Mouse (Mus musculus) heart, embryonic 14.5 days (tissue): ENCODE data around the gene Trak1. TPM values are rescaled to one million over a fixed set of nuclear protein-coding genes. Genes with fewer than 3 reads are reported as not detected.

ENCODE experiments used
- ATAC-seq: fragments of 200-750 bp; cut with Nextera tagmentation; 2 replicates; pipeline ENCODE4 v1.8.0; 2017; ENCODE audit warnings: low read depth, moderate TSS enrichment; ENCODE audit not compliant: insufficient number of reproducible peaks, insufficient read depth, low FRiP score
- H3K27ac ChIP-seq, 2 experiments: fragments of 200-500 bp in 1 of 2; fragments of 300-500 bp in 1 of 2; sonication (generic) in 1 of 2; replicated peaks in 1 of 2; 2 replicates each; pipeline ENCODE4 v1.5.1; 2012 to 2014; ENCODE audit warnings: low read depth in 2 of 2, low read length in 2 of 2, control low read depth in 1 of 2, mild to moderate bottlenecking in 1 of 2, mixed read lengths in 1 of 2; ENCODE audit not compliant: control insufficient read depth in 1 of 2, insufficient read depth in 1 of 2
- H3K27me3 ChIP-seq: fragments of 300-500 bp; sonication (generic); 2 replicates; pipeline ENCODE4 v1.6.1; 2014; ENCODE audit warnings: mild to moderate bottlenecking, low read length, control low read depth; ENCODE audit not compliant: control insufficient read depth, insufficient read depth
- H3K36me3 ChIP-seq: fragments of 300-500 bp; sonication (generic); 2 replicates; pipeline ENCODE4 v1.6.1; 2014; ENCODE audit warnings: mild to moderate bottlenecking, control low read depth, low read length, mixed read lengths; ENCODE audit not compliant: control insufficient read depth, insufficient read depth
- H3K4me1 ChIP-seq, 2 experiments: fragments of 200-500 bp in 1 of 2; fragments of 300-500 bp in 1 of 2; sonication (generic) in 1 of 2; 2 replicates each; pipeline ENCODE4 v1.6.1; 2012 to 2014; ENCODE audit warnings: low read length in 2 of 2, control low read depth in 1 of 2, mixed read lengths in 1 of 2; ENCODE audit not compliant: control insufficient read depth in 2 of 2, insufficient read depth in 2 of 2
- H3K4me2 ChIP-seq: fragments of 300-500 bp; sonication (generic); 2 replicates; pipeline ENCODE4 v1.6.1; 2014; ENCODE audit warnings: mild to moderate bottlenecking, low read length
- H3K4me3 ChIP-seq, 2 experiments: fragments of 200-500 bp in 1 of 2; fragments of 300-500 bp in 1 of 2; sonication (generic) in 1 of 2; 2 replicates each; pipeline ENCODE4 v1.5.1; 2012 to 2014; ENCODE audit warnings: low read length in 2 of 2, mild to moderate bottlenecking in 2 of 2, control low read depth in 1 of 2, low read depth in 1 of 2, moderate library complexity in 1 of 2; ENCODE audit not compliant: control insufficient read depth in 1 of 2, insufficient read depth in 1 of 2
- H3K9ac ChIP-seq: fragments of 300-500 bp; sonication (generic); 2 replicates; pipeline ENCODE4 v1.6.1; 2014; ENCODE audit warnings: mild to moderate bottlenecking, low read length
- H3K9me3 ChIP-seq: fragments of 300-500 bp; sonication (generic); 2 replicates; pipeline ENCODE4 v1.6.1; 2016; ENCODE audit warnings: low read length, control low read depth; ENCODE audit not compliant: control insufficient read depth
- whole genome bisulfite sequencing: fragments of 180-500 bp; shearing (Covaris S2); extraction: QIAGEN DNeasy Blood & Tissue Kit; methylation state at CpG from one replicate; pipeline ENCODE4 v1.1.7; 2014; 5-methylcytosine and 5-hydroxymethylcytosine counted together
- polyA plus RNA-seq: library from polyadenylated mRNA; unstranded; fragments of >200 nt; fragmentation: Nextera tagmentation; extraction: Ambion mirVana; gene quantifications from 2 replicates; pipeline ENCODE4 v1.2.1, GENCODE M21; 2014

Gene Trak1
- polyA plus RNA-seq, 1 experiment from 2014 or later = 41.3 TPM

- Histone ChIP-seq H3K36me3 (no peaks in the 10 kb centered on the region), H3K9ac (no peak overlapping the region), H3K4me3 (no peak overlapping the region), H3K27me3 (no peaks in the 10 kb centered on the region), H3K4me1 (peaks cover 33 to 50% of the 10 kb centered on the region in 2 experiments), H3K9me3 (no peaks in the 10 kb centered on the region), H3K4me2 (no peak overlapping the region), H3K27ac (no peak overlapping the region)
- ATAC-seq = no peak
- 67% methylated on average over 7 of the region's 7 CpGs for WGBS
Measured at GRCm38 (mm10) chr9:121384620-121385019, 87.3 kb downstream of the Trak1 start.

- Histone ChIP-seq H3K4me2 (no peak overlapping the region), H3K27ac (no peak overlapping the region), H3K4me3 (no peak overlapping the region), H3K36me3 (no peaks in the 10 kb centered on the region), H3K9me3 (no peaks in the 10 kb centered on the region), H3K9ac (0 out of 2 replicates have a peak overlapping the region, but pooled peaks have one; percentile 42), H3K27me3 (no peaks in the 10 kb centered on the region), H3K4me1 (peaks cover 33 to 50% of the 10 kb centered on the region in 2 experiments)
- WGBS = 36% methylated on average over 16 of the region's 16 CpGs
- ATAC-seq = no peak
Measured at GRCm38 (mm10) chr9:121385091-121385748, 87.9 kb downstream of the Trak1 start.

- ATAC-seq = no peak
- Histone ChIP-seq H3K27me3 (no peaks in the 10 kb centered on the region), H3K4me3 (no peak overlapping the region), H3K36me3 (no peaks in the 10 kb centered on the region), H3K9ac (no peak overlapping the region), H3K27ac (no peak overlapping the region), H3K4me1 (peaks cover 31 to 48% of the 10 kb centered on the region in 2 experiments), H3K4me2 (no peak overlapping the region), H3K9me3 (no peaks in the 10 kb centered on the region)
- 84% methylated on average over 12 of the region's 12 CpGs for whole genome bisulfite sequencing
Measured at GRCm38 (mm10) chr9:121385749-121386350, 88.5 kb downstream of the Trak1 start.

- Histone ChIP-seq H3K4me3 (no peak overlapping the region), H3K9ac (no peak overlapping the region), H3K4me2 (no peak overlapping the region), H3K27me3 (no peaks in the 10 kb centered on the region), H3K36me3 (peaks cover 14% of the 10 kb centered on the region), H3K9me3 (no peaks in the 10 kb centered on the region), H3K27ac (peak overlapping the region; percentile 44 to 58; a peak in 3 of 4 replicates), H3K4me1 (peaks cover 18 to 30% of the 10 kb centered on the region in 2 experiments)
- 72% methylated on average over 9 of the region's 9 CpGs for WGBS
- ATAC-seq = 0 out of 2 replicates have a peak, but pooled peaks have one; percentile 16
Measured at GRCm38 (mm10) chr9:121387539-121388272, 90.4 kb downstream of the Trak1 start.

GRCm38 (mm10) chr9:121388273-121388931, 91.1 kb downstream of the Trak1 start:
- H3K4me3 ChIP-seq = no peak overlapping the region
- peaks cover 18 to 24% of the 10 kb centered on the region in 2 experiments for H3K4me1 ChIP-seq
- no peak overlapping the region for H3K4me2 ChIP-seq
- H3K9ac ChIP-seq = no peak overlapping the region
- H3K27me3 ChIP-seq = no peaks in the 10 kb centered on the region
- WGBS = 72% methylated on average over 13 of the region's 13 CpGs
- H3K9me3 ChIP-seq = no peaks in the 10 kb centered on the region
- ATAC-seq = no peak
- H3K36me3 ChIP-seq = peaks cover 19% of the 10 kb centered on the region
- H3K27ac ChIP-seq = peak overlapping the region in 1 of 2 experiments; percentile 44; a peak in 1 of 4 replicates

GRCm38 (mm10) chr9:121389258-121389657, 92.0 kb downstream of the Trak1 start:
- ATAC-seq = no peak
- no peak overlapping the region for H3K9ac ChIP-seq
- no peak overlapping the region for H3K27ac ChIP-seq
- H3K4me1 ChIP-seq = peaks cover 15 to 16% of the 10 kb centered on the region in 2 experiments
- no peaks in the 10 kb centered on the region for H3K9me3 ChIP-seq
- 86% methylated on average over 10 of the region's 10 CpGs for WGBS
- H3K4me2 ChIP-seq = no peak overlapping the region
- no peaks in the 10 kb centered on the region for H3K27me3 ChIP-seq
- H3K4me3 ChIP-seq = no peak overlapping the region
- H3K36me3 ChIP-seq = peaks cover 27% of the 10 kb centered on the region

GRCm38 (mm10) chr9:121391898-121392297, 94.6 kb downstream of the Trak1 start:
- H3K4me2 ChIP-seq = no peak overlapping the region
- WGBS = 92% methylated on average over 13 of the region's 13 CpGs
- H3K27ac ChIP-seq = no peak overlapping the region
- H3K4me3 ChIP-seq = no peak overlapping the region
- no peaks in the 10 kb centered on the region for H3K27me3 ChIP-seq
- peaks cover 43% of the 10 kb centered on the region for H3K36me3 ChIP-seq
- peaks cover 11 to 13% of the 10 kb centered on the region in 2 experiments for H3K4me1 ChIP-seq
- ATAC-seq = no peak
- H3K9me3 ChIP-seq = no peaks in the 10 kb centered on the region
- H3K9ac ChIP-seq = no peak overlapping the region
